Mouse (Mus musculus): Measurements from ENCODE around the gene Eif4g1.

The Eif4g1 gene

DNA sequence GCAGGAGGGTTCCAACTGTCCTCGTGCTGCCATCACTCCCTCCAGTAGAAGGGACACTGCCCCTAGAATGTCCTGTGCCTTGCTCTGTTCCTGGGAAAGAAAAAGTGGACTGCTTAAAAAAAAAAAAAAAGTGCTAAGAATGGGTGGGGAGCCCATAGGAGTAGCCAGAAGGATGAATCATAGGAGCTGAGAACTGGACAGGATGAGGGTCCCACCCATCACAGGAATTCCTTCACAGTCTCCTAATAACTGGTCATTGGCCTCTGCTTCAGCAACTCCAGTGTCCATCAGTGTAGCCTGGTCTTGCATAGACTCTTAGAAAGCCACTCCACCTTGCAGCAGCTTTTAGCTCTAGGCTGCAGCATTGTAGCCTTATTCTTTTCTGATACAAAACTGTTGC lies 58.3 kb downstream of the Eif4g1 start:
- no peak for DNase-seq

DNA sequence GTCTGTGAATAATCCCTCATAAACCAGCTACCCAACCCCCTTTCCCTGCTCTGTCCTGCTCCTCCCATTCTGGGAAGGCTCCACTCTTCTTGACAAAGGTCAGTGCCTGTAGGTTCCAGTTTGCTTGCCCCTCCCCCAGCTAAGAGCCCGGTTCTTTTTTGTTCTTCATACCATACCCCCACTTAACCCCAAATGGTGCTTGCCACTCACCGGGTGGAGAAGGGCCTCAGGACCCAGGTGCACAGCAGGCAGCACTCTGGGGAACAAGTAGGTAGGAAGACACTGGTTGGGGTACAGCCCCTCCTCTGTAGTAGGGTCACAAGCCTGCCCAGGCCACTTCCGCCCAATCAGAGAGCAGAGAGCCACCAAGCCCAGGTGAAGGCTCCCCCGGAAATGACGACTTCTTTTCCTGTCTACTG lies 62.2 kb downstream of the Eif4g1 start:
- no peak for DNase-seq

- peak; percentile 46 to 50 for DNase-seq
Observed at GRCm38 (mm10) chr16:20731688-20732087, 63.6 kb downstream of the Eif4g1 start.

GRCm38 (mm10) chr16:20732251-20732924 lies 64.3 kb downstream of the Eif4g1 start:
- DNase-seq: peak; percentile 83 to 86

DNA sequence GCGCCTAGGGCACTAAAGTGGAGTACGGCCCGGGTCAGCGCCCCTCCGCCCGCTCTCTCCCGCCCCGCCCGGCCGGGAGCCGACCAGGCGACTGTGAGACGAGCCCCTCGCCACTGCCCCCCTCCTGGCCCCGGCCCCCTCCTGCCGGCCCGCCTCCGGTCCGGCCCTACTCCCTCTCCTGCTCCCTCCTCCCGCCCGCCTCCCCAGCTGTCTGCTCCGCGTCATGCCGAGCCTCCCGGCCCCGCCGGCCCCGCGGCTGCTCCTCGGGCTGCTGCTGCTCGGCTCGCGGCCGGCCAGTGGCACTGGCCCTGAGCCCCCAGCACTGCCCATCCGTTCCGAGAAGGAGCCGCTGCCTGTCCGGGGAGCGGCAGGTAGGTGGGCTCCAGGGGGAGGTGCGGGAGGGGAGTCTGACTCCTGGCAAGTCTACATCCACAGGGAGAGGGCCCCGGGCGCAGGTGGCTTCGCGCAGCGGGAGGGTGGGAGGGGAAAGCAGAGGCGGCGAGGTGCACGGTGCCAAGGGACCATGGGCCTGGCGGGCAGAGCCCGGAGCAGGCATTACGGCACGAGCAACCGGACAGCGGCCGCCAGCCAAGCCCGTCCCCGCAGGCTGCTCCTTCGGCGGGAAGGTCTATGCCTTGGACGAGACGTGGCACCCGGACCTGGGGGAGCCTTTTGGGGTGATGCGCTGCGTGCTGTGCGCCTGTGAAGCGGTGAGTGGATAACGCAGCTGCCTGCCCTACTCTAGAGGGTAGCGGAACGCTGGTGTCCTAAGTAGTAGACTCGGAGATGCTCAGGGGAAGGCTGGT lies 65.0 kb downstream of the Eif4g1 start, which contains the start of gene Chrd:
Chrd (plus strand) TSS at position 203 of the 806 bp plus-strand sequence.
- DNase-seq: peak; percentile 88 to 90

DNA sequence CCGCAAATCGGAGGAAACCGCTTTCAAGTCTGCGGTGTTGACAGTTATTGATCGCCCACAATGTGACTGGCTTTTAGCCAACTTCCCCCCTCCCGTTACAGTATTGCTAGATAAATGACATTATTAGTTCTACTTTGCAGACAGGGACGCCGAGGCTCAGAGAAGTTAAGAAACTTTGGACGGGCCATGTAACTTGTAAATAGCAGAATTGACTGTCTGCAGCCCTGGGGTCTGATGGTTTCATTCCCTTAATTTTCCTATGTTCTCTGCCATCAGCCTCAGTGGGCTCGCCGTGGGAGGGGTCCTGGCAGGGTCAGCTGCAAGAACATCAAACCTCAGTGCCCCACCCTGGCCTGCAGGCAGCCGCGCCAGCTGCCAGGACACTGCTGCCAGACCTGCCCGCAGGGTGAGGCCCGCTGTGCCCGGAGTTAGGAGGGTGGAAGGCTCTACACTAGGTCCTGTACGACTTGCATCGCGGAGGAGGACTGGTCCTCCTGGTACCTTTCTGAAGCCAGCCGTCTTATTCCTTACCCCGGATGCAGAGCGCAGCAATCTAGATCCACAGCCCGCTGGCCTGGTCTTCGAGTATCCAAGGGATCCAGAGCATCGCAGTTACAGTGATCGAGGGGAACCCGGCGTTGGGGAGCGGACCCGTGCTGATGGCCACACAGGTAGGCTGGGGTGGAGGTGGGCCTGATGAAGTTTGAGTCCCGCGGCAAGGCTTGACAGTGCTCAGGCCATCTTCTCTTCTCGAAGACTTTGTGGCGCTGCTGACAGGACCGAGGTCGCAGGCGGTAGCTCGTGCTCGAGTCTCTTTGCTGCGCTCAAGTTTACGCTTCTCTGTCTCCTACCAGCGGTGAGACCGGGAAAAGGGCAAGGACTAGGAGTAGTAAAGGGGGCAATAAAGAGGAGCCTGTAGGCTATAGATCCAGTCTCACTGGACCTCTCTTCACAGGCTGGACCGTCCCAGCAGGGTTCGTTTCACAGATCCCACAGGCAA lies 65.9 kb downstream of the Eif4g1 start, which contains the start of gene Thpo:
Thpo (minus strand) TSS at position 781 of the 1,000 bp plus-strand sequence.
- DNase-seq: peak; percentile 67 to 68

GRCm38 (mm10) chr16:20735651-20736050 lies 67.5 kb downstream of the Eif4g1 start:
- peak; percentile 62 to 72 for DNase-seq

DNA sequence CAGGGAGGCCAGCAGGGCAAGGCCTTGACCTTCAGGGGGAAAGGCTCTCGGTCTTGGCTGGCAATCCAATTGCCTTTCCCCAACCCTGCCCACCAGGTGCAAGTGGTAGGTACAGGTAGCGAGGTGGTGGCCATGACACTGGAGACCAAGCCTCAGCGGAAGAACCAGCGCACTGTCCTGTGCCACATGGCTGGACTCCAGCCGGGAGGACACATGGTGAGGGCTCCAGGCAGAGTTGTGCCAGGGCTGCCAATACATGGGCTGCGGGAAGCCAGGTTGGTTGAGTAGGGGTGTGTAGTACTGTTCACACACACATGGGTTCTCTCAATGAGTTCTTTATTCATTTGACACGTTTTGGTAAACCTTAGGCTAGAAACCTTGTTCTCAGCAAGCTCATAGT lies 68.1 kb downstream of the Eif4g1 start:
- peak; percentile 48 to 56 for DNase-seq

- DNase-seq: peak; percentile 66 to 69
Observed at GRCm38 (mm10) chr16:20736823-20737222, 68.7 kb downstream of the Eif4g1 start.

DNA sequence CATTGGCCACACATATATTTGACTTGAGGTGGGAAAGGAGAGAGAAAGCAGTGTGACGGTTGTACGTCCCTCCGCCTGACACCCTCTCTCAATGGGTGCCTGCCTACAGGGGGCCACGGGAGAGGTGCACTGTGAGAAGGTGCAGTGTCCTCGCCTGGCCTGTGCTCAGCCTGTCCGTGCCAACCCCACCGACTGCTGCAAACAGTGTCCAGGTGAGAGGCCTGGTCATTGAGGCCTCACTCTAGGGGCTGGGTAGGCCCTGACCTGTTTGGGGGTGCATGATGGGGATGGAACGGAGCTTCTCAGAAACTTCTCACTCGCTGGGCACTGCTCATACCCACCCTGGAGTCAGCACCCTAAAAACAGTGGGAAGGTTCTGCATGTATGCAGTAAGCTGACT lies 71.7 kb downstream of the Eif4g1 start:
- no peak for DNase-seq
